Mouse (Mus musculus) liver, adult 2 months (tissue): ENCODE results near the gene Washc3. TPM values are rescaled to one million over a fixed set of nuclear protein-coding genes. Genes with fewer than 3 reads are reported as not detected.

ENCODE experiments used
- DNase-seq: peaks from one replicate; pipeline ENCODE4 v3.0.0-alpha.2; 2011; ENCODE audit warnings: low read depth, low spot score; ENCODE audit errors: extremely low read depth
- H3K27ac ChIP-seq: fragments of 200-500 bp; replicated peaks from 2 replicates; pipeline ENCODE4 v1.5.1; 2012; ENCODE audit warnings: low read depth, mild to moderate bottlenecking, control low read depth, inconsistent platforms, low read length; ENCODE audit not compliant: insufficient read depth
- H3K27me3 ChIP-seq: fragments of 200-500 bp; 2 replicates; pipeline ENCODE4 v1.6.1; 2012; ENCODE audit warnings: mild to moderate bottlenecking, moderate library complexity, low read length, inconsistent platforms; ENCODE audit not compliant: control insufficient read depth, insufficient read depth
- H3K36me3 ChIP-seq: fragments of 200-500 bp; 2 replicates; pipeline ENCODE4 v1.6.1; 2012; ENCODE audit warnings: low read length, inconsistent platforms; ENCODE audit not compliant: control insufficient read depth, insufficient read depth
- H3K4me1 ChIP-seq: fragments of 200-500 bp; 2 replicates; pipeline ENCODE4 v1.6.1; 2011; ENCODE audit warnings: low read length; ENCODE audit not compliant: control insufficient read depth, insufficient read depth
- H3K4me3 ChIP-seq: fragments of 200-500 bp; 2 replicates; pipeline ENCODE4 v1.5.1; 2011; ENCODE audit warnings: low read depth, mild to moderate bottlenecking, control low read depth, low read length, moderate library complexity; ENCODE audit not compliant: insufficient read depth
- H3K79me2 ChIP-seq: fragments of 200-500 bp; 2 replicates; pipeline ENCODE4 v1.6.1; 2012; ENCODE audit warnings: inconsistent platforms, mild to moderate bottlenecking, low read length, moderate library complexity; ENCODE audit not compliant: control insufficient read depth, insufficient read depth
- H3K9ac ChIP-seq: fragments of 200-500 bp; 2 replicates; pipeline ENCODE4 v1.6.1; 2012; ENCODE audit warnings: low read depth, mild to moderate bottlenecking, control low read depth, inconsistent platforms, low read length
- CTCF ChIP-seq: fragments of 200-500 bp; IDR thresholded peaks from 2 replicates; pipeline ENCODE4 v1.5.1; 2011; ENCODE audit warnings: low read depth, low read length, control low read depth
- POLR2A ChIP-seq: fragments of 200-500 bp; IDR thresholded peaks from 2 replicates; pipeline ENCODE4 v1.6.1; 2011; ENCODE audit warnings: low read length, control low read depth; ENCODE audit not compliant: insufficient read depth; ENCODE audit errors: extremely low read depth
- WGBS: fragments of 180-500 bp; shearing (Covaris S2); methylation state at CpG from one replicate; pipeline ENCODE4 v1.1.7; 2018; 5-methylcytosine and 5-hydroxymethylcytosine counted together
- polyA plus RNA-seq: library from polyadenylated mRNA; depleted of rRNA; stranded (reverse); fragments of >200 nt; gene quantifications from 2 replicates; pipeline ENCODE4 v1.2.3, GENCODE M21; 2012
- total RNA-seq: library from RNA; depleted of rRNA; stranded (reverse); fragments of >200 nt; gene quantifications from 2 replicates; pipeline ENCODE4 v1.2.3, GENCODE M21; 2014

Gene Washc3
- total and polyA plus RNA-seq, 2 experiments, result 8.7 to 50.2 TPM

- no peak overlapping the region for H3K4me3 ChIP-seq
- no peak for DNase-seq
- WGBS, result 100% methylated on average over 3 of the region's 3 CpGs
- no peaks in the 10 kb centered on the region for H3K27me3 ChIP-seq
- H3K4me1 ChIP-seq, result no peaks in the 10 kb centered on the region
- peaks cover 34% of the 10 kb centered on the region for H3K36me3 ChIP-seq
- H3K9ac ChIP-seq, result no peak overlapping the region
- H3K27ac ChIP-seq, result no peak overlapping the region
- TF ChIP-seq CTCF, result no peak
- H3K79me2 ChIP-seq, result no peaks in the 10 kb centered on the region
Observed at GRCm38 (mm10) chr10:88218161-88218560, 17.3 kb downstream of the Washc3 start.

- Histone ChIP-seq H3K27me3 (no peaks in the 10 kb centered on the region), H3K36me3 (peaks cover 35% of the 10 kb centered on the region), H3K9ac (no peak overlapping the region), H3K79me2 (no peaks in the 10 kb centered on the region), H3K4me3 (no peak overlapping the region), H3K4me1 (no peaks in the 10 kb centered on the region), H3K27ac (no peak overlapping the region)
- 95% methylated on average over 5 of the region's 5 CpGs for WGBS
- DNase-seq, result no peak
- TF ChIP-seq POLR2A (no peak), CTCF (no peak)
Observed at GRCm38 (mm10) chr10:88221718-88222117, 20.8 kb downstream of the Washc3 start.

GRCm38 (mm10) chr10:88225421-88225820, 24.5 kb downstream of the Washc3 start:
- no peak for DNase-seq
- TF ChIP-seq CTCF, result no peak
- H3K9ac ChIP-seq, result no peak overlapping the region
- H3K36me3 ChIP-seq, result peaks cover 24% of the 10 kb centered on the region
- H3K27me3 ChIP-seq, result no peaks in the 10 kb centered on the region
- H3K27ac ChIP-seq, result no peak overlapping the region
- no peaks in the 10 kb centered on the region for H3K4me1 ChIP-seq
- no peaks in the 10 kb centered on the region for H3K79me2 ChIP-seq
- WGBS, result 91% methylated on average over 5 of the region's 5 CpGs
- H3K4me3 ChIP-seq, result no peak overlapping the region

GRCm38 (mm10) chr10:88227962-88228361, 27.1 kb downstream of the Washc3 start:
- H3K4me1 ChIP-seq, result no peaks in the 10 kb centered on the region
- H3K9ac ChIP-seq, result no peak overlapping the region
- 99% methylated on average over 2 of the region's 2 CpGs for WGBS
- H3K4me3 ChIP-seq, result no peak overlapping the region
- H3K27ac ChIP-seq, result no peak overlapping the region
- peaks cover 17% of the 10 kb centered on the region for H3K36me3 ChIP-seq
- no peak for DNase-seq
- no peaks in the 10 kb centered on the region for H3K79me2 ChIP-seq
- no peaks in the 10 kb centered on the region for H3K27me3 ChIP-seq
- TF ChIP-seq CTCF, result no peak
- TF ChIP-seq POLR2A, result no peak

- no peaks in the 10 kb centered on the region for H3K79me2 ChIP-seq
- no peak overlapping the region for H3K9ac ChIP-seq
- no peak overlapping the region for H3K4me3 ChIP-seq
- H3K36me3 ChIP-seq, result peaks cover 20% of the 10 kb centered on the region
- 72% methylated on average over 8 of the region's 8 CpGs for WGBS
- TF ChIP-seq POLR2A, result no peak
- TF ChIP-seq CTCF, result no peak
- no peak overlapping the region for H3K27ac ChIP-seq
- no peaks in the 10 kb centered on the region for H3K27me3 ChIP-seq
- no peaks in the 10 kb centered on the region for H3K4me1 ChIP-seq
- no peak for DNase-seq
Observed at GRCm38 (mm10) chr10:88228521-88229017, 27.7 kb downstream of the Washc3 start.

GRCm38 (mm10) chr10:88231671-88232070, 30.8 kb downstream of the Washc3 start:
- Histone ChIP-seq H3K4me3 (no peak overlapping the region), H3K36me3 (peaks cover 26% of the 10 kb centered on the region), H3K9ac (no peak overlapping the region), H3K4me1 (no peaks in the 10 kb centered on the region), H3K27me3 (no peaks in the 10 kb centered on the region), H3K79me2 (no peaks in the 10 kb centered on the region), H3K27ac (no peak overlapping the region)
- no peak for DNase-seq
- WGBS, result 93% methylated on average over 8 of the region's 8 CpGs
- TF ChIP-seq POLR2A, result no peak
- no peak for TF ChIP-seq CTCF
